Mouse (Mus musculus): ENCODE measurements around the gene Dut.

GRCm38 (mm10) chr2:125290197-125290965, 43.4 kb downstream of the Dut start:
- TF ChIP-seq MEF2A (IDR thresholded peaks at IDR 0.05; ENCODE audit: borderline replicate concordance, low read depth, low read length) (no peak), UBTF (IDR thresholded peaks at IDR 0.05; ENCODE audit: low read depth, low read length) (no peak), CTCF (conservative IDR thresholded peaks at IDR 0.05 in 1 of 2, IDR thresholded peaks at IDR 0.05 in 1 of 2; ENCODE audit: low read depth in 2 of 2, low read length in 2 of 2) (no peak), POLR2A (IDR thresholded peaks at IDR 0.05; ENCODE audit: low read depth, low read length) (no peak), EP300 (IDR thresholded peaks at IDR 0.05; ENCODE audit: low read length) (no peak), MYC (IDR thresholded peaks at IDR 0.05; ENCODE audit: low read depth, low read length) (no peak), USF2 (conservative IDR thresholded peaks at IDR 0.05; ENCODE audit: low read depth, low read length) (no peak), NRF1 (IDR thresholded peaks at IDR 0.05; ENCODE audit: low read depth, low read length) (no peak), TCF12 (IDR thresholded peaks at IDR 0.05; ENCODE audit: low read depth, low read length) (no peak), TBP (conservative IDR thresholded peaks at IDR 0.05; ENCODE audit: low read depth, low read length) (no peak), KAT2A (IDR thresholded peaks at IDR 0.05; ENCODE audit: insufficient replicate concordance, low read length) (no peak), RAD21 (IDR thresholded peaks at IDR 0.05; ENCODE audit: low read depth, low read length) (no peak), IRF4 (IDR thresholded peaks at IDR 0.05; ENCODE audit: low read depth, low read length) (no peak)

All from CH12.LX (cell line).